Mouse (Mus musculus) ES-E14 (cell line): ENCODE measurements around the gene Mpig6b.

Source experiments
- CHD2 ChIP-seq: IDR thresholded peaks from 2 replicates; pipeline ENCODE4 v1.6.1; 2014; ENCODE audit warnings: mild to moderate bottlenecking, low read depth, low read length, inconsistent platforms
- MAFK ChIP-seq: IDR thresholded peaks from 2 replicates; pipeline ENCODE4 v1.6.1; 2014; ENCODE audit warnings: mild to moderate bottlenecking, low read depth, low read length, inconsistent platforms; ENCODE audit not compliant: insufficient read depth
- ZC3H11A ChIP-seq: IDR thresholded peaks from 2 replicates; pipeline ENCODE4 v1.6.1; 2012; ENCODE audit warnings: low read depth, mild to moderate bottlenecking, inconsistent platforms, low read length, borderline replicate concordance
- ZNF384 ChIP-seq: IDR thresholded peaks from 2 replicates; pipeline ENCODE4 v1.6.1; 2012; ENCODE audit warnings: low read depth, low read length, inconsistent platforms

DNA sequence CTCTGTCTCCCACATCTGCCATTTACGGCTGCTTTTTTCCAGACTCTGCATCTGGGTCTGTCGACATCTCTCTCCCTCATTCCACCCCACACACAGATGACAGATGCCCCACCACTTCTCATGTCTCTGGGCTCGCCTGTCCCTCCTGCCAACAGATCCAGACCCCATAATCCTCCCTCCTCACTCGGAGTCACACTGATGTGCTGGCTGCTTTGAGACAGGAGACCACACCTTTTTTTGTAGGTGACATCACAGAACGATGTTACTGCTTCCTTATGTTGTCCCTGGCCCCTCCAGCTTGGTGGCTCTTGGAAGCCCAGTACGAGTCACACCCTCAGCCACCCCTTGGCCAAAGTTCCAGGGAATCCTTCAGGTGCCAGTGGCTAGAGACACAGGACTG is 14.3 kb upstream of the Mpig6b start:
- TF ChIP-seq CHD2: no peak
- TF ChIP-seq MAFK: no peak
- no peak for TF ChIP-seq ZC3H11A
- TF ChIP-seq ZNF384: no peak
